Mouse (Mus musculus): ENCODE results near the gene Lmnb2. TPM values are rescaled to one million over a fixed set of nuclear protein-coding genes. Genes with fewer than 3 reads are reported as not detected.
A peak's percentile ranks its signal among the peaks of the same experiment; 100 is the strongest.

The Lmnb2 gene
- polyA plus RNA-seq, 3 experiments from 2014 or later = 2.4 to 4.5 (median 3.5) TPM

DNA sequence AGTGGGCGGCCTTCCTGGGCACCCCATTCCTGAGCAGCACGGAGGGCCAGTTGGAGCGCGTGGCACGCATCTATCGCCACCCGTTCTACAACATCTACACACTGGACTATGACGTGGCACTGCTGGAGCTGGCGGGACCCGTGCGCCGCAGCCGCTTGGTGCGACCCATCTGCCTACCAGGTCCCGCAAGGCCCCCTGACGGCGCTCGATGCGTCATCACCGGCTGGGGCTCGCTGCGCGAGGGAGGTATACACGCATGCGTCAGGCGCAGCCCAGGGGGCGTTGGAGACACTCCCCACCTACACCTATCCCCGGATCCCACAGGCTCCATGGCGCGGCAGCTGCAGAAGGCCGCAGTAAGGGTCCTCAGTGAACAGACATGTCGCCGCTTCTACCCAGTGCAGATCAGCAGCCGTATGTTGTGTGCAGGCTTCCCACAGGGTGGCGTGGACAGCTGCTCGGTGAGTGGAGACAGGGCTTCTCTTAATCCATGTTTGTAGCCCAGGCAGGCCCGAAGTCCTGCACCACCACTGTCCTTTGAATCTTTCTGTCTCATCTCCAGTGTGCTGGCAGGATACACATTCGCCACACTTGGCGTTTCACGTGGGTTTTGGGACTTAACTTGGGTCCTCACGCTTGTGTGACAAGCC lies 20.1 kb downstream of the Lmnb2 start:
- ATAC-seq = no peak

GRCm38 (mm10) chr10:80896581-80897485 lies 21.2 kb downstream of the Lmnb2 start:
- no peak for ATAC-seq

GRCm38 (mm10) chr10:80895697-80896096 lies 22.3 kb downstream of the Lmnb2 start:
- no peak for ATAC-seq

GRCm38 (mm10) chr10:80895100-80895499 lies 22.9 kb downstream of the Lmnb2 start:
- no peak for ATAC-seq

- no peak for ATAC-seq
These were observed 30.9 kb downstream of the Lmnb2 start for GRCm38 (mm10) chr10:80887181-80887580.

DNA sequence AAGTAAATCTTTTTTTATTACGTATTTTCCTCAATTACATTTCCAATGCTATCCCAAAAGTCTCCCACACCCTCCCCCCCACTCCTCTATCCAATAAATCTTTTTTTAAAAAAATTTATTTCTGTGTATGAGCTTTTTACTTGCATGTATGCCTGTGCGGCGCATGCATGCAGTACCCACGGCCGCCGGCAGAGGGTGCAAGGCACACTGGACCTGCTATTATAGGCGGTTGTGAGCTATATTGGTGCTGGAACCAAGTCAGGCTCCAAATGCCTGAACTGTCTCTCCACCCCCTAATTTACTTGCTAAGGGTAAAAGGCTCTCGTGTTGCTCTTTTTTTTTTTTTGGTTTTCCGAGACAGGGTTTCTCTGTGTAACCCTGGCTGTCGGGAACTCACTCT lies 36.7 kb downstream of the Lmnb2 start:
- no peak for ATAC-seq

GRCm38 (mm10) chr10:80880901-80881300 lies 37.1 kb downstream of the Lmnb2 start:
- ATAC-seq = no peak

DNA sequence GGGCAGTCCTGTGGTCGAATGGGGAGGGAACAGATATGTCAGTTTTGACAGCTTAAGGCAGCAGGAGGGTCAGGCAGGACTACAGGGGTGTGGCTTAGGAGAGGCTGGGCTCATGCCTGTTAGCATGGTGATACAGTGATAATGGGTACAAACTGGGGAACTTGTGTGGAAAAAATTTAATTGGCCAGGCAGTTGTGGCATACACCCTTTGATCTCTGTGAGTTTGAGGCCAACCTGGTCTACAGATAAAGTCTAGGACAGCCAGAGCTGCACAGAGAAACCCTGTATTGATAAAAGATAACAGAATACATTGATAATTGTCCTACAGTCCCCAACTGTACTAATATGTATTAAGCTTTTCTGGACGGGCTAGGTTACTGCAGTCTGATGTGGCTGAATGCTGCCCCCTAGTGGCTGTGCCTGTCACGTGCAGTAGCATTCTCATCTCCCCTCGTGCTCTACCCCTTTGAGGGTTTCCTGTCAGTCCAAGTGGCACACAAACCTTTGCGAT lies 37.9 kb downstream of the Lmnb2 start:
- ATAC-seq = peak; percentile 69

DNA sequence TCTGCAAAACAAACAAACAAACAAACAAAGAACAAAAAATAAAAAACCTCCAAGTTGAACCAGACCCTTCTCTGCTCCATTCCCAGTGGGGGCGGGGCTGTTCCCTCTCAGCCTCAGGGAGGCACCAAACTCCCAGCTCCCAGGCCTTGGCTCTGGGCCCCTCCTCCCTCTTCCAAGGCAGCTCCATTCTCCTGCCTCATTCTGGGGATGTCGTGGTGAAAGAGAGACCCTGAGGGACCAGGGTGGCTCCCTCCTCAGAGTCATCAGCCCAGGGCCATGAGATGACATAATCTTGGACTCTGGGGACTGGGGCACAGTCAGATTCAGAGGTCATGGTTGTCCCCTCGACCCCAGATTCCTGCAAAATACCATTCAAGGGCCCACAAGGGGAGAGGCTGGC lies 41.5 kb downstream of the Lmnb2 start:
- ATAC-seq = no peak

DNA sequence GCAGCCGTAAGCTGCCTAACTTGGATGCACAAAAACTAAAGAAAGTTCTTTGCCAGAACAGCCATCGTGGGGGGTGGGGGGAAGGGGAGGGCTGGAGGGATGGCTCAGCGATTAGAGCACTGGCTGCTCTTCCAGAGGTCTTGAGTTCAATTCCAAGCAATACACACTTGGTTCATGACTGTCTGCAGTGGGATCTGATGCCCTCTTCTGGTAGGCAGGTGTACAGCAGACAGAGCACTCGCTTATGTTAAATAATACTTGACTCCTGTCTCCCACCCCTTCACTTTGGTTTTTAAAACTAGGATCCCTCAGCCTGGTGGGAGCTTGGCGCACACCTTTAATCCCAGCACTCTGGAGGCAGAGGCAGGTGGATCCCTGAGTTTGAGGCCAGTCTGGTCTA lies 42.0 kb downstream of the Lmnb2 start:
- peak; percentile 43 for ATAC-seq

- ATAC-seq = no peak
These were observed 44.0 kb downstream of the Lmnb2 start for GRCm38 (mm10) chr10:80874035-80874434.

GRCm38 (mm10) chr10:80871581-80871980 lies 46.5 kb downstream of the Lmnb2 start, which contains the start of gene Tmprss9:
Gene Tmprss9 (plus strand): TSS chr10:80871848.
- no peak for ATAC-seq

DNA sequence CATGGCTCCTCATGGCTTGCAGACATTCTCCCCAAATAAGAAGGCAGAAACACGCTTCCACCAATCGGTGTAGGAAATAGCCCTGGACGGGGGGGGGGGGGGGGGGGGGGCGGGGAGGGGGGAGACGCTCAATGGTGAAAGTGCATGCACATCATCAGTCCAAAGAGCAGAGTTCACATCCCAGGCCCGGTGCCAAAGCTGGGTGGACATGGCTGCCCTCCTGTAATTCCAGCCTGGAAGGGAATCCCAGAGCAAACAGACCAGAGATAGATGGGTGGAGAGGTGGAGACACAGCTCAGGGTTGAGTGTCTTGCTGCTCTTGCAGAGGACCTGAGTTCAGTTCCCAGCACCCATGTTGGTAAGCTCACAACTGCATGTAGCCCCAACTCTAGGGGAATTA lies 47.1 kb downstream of the Lmnb2 start:
- no peak for ATAC-seq

DNA sequence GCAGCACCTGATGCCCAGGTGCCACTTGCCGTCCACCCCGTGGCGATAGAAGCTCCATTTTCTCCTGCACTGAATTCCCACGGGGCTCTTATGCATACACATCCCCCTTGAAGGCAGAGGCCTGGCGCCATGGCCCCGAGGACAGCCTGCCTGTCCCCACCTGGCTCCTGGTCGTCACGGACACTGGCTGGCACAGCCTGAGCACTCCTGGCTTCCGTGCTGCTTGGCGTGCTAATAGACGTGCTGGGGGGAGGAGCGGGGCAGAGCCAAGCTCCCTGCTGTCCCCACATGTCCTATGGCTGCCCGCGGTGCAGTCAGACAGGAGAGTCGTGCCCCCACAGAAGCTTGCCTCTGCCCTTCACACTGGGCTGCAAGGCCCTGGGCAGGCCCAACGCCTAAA lies 53.6 kb downstream of the Lmnb2 start:
- no peak for ATAC-seq

DNA sequence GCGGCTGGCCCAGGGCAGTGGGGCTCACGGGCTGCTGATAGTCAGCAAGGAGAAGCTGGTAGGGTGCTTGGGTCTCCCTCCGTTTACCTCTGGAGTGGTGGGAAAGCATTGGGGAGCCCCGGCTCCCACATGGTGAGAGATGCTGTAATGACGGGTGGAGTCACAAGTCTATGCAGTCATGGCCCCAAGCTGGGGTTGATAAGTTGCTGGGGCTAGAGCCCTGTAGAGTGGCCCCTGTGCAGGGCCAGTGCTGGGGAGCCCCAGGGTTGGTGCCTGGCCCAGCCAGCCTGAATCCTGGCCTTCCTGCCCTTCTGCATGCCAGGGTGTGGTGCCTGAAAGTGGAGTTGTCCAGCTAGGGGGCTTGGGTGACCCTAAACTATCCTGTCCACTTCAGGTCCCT lies 55.7 kb downstream of the Lmnb2 start:
- no peak for ATAC-seq

- no peak for ATAC-seq
These were observed 59.6 kb downstream of the Lmnb2 start for GRCm38 (mm10) chr10:80858350-80858935.

DNA sequence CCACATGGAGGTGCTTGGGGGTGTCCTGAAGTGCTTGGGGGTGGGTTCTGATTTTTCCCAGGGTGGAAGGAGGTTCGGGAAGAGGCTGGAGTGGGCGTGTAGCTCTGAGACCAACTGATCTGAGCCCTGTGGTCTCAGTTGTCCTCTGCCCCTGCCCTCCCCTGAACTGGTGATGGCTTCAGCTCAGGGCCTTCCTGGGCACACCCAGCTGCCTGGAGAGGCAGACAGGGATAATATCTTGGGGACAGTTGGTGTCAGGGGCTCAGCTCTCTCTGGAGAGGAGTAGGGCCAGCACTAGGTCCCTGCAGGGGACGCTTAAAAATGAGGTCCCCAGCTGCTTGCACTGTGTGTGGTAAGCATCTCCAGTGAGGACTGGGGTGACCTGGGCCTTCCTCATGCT lies 60.2 kb downstream of the Lmnb2 start:
- ATAC-seq = no peak

DNA sequence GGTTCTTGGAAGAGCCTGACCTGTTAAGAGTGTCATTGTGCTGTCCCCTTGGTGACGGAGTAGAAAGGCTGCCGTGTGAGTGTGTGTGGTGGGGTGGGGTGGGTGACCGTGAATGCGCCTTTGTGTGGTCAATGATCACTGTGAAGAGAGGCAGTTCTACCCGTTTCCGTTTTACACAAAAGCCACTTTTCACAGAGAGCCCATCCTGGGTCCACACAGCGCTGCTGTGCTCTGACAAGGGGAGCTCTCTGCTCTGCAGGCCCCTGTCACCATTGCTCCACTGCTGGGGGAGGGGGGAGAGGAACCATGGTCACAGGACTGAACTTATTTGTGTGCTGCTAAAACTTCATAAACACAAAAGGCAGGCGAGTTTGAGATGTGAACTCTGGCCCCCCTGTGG lies 60.7 kb downstream of the Lmnb2 start:
- ATAC-seq = no peak

- ATAC-seq = no peak
These were observed 61.1 kb downstream of the Lmnb2 start for GRCm38 (mm10) chr10:80856908-80857307.

- no peak for ATAC-seq
These were observed 61.8 kb downstream of the Lmnb2 start for GRCm38 (mm10) chr10:80856267-80856666.

DNA sequence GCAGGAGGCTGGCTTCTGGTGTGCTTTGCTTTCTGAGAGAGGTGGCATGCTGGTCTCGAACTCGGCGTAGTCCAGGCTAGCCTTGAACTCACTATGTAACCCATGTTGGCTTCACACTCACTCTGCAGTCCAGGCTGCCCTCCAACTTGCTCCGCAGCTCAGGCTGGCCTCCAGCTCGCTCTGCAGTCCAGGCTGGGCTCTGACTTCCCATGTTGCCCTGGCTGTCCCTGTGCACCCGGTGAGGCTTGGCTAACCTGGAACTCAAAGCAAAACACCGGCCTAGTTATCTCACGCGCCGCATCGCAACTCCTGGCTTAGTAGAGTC lies 62.3 kb downstream of the Lmnb2 start:
- no peak for ATAC-seq

DNA sequence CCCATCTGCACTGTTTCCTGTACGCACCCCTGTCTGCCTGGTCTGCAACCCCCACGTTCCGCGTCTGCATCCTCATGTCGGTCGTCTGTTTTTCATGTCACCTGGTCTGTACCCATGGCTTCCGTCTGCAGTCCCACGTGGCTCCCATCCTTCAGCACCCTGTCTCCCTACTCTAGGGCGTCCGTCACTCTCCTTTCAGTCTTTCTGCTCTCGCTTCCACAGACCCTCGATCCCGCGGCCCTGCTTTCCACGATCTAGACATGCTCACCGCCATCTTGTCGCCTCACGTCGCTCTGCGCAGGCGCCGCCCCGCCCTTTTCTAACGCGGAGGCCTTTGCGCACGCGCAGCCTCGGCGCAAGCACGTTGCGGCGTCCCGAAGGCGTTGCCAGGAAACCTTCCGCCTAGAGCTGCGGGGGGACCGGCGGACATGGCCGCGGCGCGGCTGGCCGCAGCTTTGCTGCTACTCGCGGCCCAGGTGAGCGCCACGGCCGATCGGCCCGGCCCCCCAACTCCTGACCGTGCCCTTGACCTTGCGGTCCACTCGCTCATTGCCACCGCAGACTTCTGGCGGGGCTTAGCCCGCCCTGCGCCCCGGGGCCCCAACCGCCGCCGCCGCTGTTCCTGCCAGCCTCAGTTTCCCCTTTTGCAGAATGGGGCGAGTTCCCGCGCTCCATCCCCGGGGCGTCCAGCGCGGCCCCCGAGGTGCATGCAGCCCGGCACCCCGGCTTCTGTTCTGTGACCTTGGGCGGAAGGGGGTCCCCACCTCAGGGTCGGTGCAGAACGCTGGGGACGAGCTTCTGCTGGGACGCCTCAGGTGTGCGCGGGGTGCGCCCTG lies 62.9 kb downstream of the Lmnb2 start, which contains the start of the genes Lsm7 and Sppl2b:
Lsm7 (minus strand) TSS at position 297 of the 836 bp plus-strand sequence.
Sppl2b (plus strand) TSS at position 363 of the 836 bp plus-strand sequence.
- ATAC-seq = peak; percentile 84
